24 mouse cellular contexts compared by ENCODE assay signal in the genomic region with DNA sequence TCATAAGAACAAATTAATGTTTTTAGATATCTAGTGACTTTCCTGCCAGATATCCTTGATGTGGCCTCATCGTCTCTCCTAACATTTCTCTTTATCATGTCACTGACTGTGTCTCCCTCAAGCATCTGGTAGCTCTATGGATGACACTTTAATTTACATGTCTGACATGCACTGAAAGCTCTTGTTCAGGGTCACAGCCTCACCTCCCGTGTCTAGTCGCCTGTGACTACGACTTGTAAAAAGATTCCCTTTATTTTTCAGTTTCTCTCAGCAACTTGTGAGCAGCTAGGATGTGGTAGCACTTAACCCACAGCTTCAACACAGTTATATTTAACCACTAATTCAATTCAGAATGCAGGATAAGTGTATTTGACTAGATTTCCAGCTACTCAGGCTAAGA.
"Had no signal": no experiment of that assay in that cellular context is flagged by ENCODE, and none has a peak within 500 bp of the region (broad histone marks: within the 10 kb centered on the region; RNA-seq: fewer than 3 reads in every experiment).

No protein-coding gene starts in this region.

- H3K9ac ChIP-seq: heart, embryonic 13.5 days; heart, embryonic 15.5 days; hindbrain, embryonic 13.5 days; hindbrain, embryonic 15.5 days; intestine, embryonic 15.5 days; limb, embryonic 12.5 days; liver, embryonic 12.5 days; liver, embryonic 14.5 days had no signal

- H3K36me3 ChIP-seq: heart, embryonic 15.5 days; hindbrain, embryonic 15.5 days; intestine, embryonic 15.5 days had no signal

- H3K4me1 ChIP-seq: heart, embryonic 10.5 days; heart, embryonic 13.5 days; heart, embryonic 15.5 days; hindbrain, embryonic 13.5 days; hindbrain, embryonic 15.5 days; intestine, embryonic 15.5 days; limb, embryonic 10.5 days; limb, embryonic 12.5 days had no signal

- H3K4me2 ChIP-seq: heart, embryonic 13.5 days; heart, embryonic 15.5 days; hindbrain, embryonic 13.5 days; hindbrain, embryonic 15.5 days; intestine, embryonic 15.5 days; limb, embryonic 12.5 days; liver, embryonic 12.5 days had no signal

- H3K27me3 ChIP-seq: heart, embryonic 13.5 days; heart, embryonic 15.5 days; hindbrain, embryonic 13.5 days; hindbrain, embryonic 15.5 days; intestine, embryonic 15.5 days; limb, embryonic 12.5 days; liver, embryonic 12.5 days had no signal

- H3K27ac ChIP-seq: heart, embryonic 10.5 days; heart, embryonic 13.5 days; heart, embryonic 15.5 days; hindbrain, embryonic 13.5 days; hindbrain, embryonic 15.5 days; hindbrain, postnatal 0 days; intestine, embryonic 15.5 days; layer of hippocampus, adult 2 months; left cerebral cortex, adult 2 months; limb, embryonic 10.5 days; limb, embryonic 12.5 days; liver, embryonic 12.5 days; liver, embryonic 14.5 days had no signal

- DNase-seq: gastrocnemius, postnatal 14 days; gastrocnemius, postnatal 36 days; heart, adult 18-20 months; heart, postnatal 14 days; heart, postnatal 36 days; kidney, adult 2 months; kidney, adult 9 months; kidney, postnatal 36 days; lung, adult 18-20 months had no signal

- ATAC-seq: hindbrain, postnatal 0 days; inflammation-experienced regulatory T-cells, adult 6 months; intestine, embryonic 15.5 days; intestine, postnatal 0 days; liver, embryonic 12.5 days had no signal

- H3K4me3 ChIP-seq: heart, embryonic 10.5 days; heart, embryonic 13.5 days; heart, embryonic 15.5 days; hindbrain, embryonic 13.5 days; hindbrain, embryonic 15.5 days; intestine, embryonic 15.5 days; layer of hippocampus, adult 2 months; left cerebral cortex, adult 2 months; limb, embryonic 10.5 days; limb, embryonic 12.5 days; liver, embryonic 12.5 days had no signal

- H3K9me3 ChIP-seq: heart, embryonic 10.5 days; heart, embryonic 13.5 days; heart, embryonic 15.5 days; hindbrain, embryonic 13.5 days; hindbrain, embryonic 15.5 days; intestine, embryonic 15.5 days; limb, embryonic 10.5 days; limb, embryonic 12.5 days; liver, embryonic 12.5 days had no signal
